Mouse (Mus musculus): Measurements from ENCODE around the gene Mad1l1. TPM values are rescaled to one million over a fixed set of nuclear protein-coding genes. Genes with fewer than 3 reads are reported as not detected.

The Mad1l1 gene
- polyA plus RNA-seq, 1 experiment from 2014 or later = 33.8 TPM

- H3K9me3 ChIP-seq = no peaks in the 10 kb centered on the region
- no peak overlapping the region for H3K4me2 ChIP-seq (replicated peaks)
- H3K9ac ChIP-seq (replicated peaks) = no peak overlapping the region
- H3K27me3 ChIP-seq = no peaks in the 10 kb centered on the region
- no peaks in the 10 kb centered on the region for H3K36me3 ChIP-seq
- no peak for ATAC-seq (replicated peaks)
- H3K27ac ChIP-seq (replicated peaks) = no peak overlapping the region
- no peak overlapping the region for H3K4me3 ChIP-seq
- no peaks in the 10 kb centered on the region for H3K4me1 ChIP-seq
- WGBS = 90% methylated on average over 5 of the region's 5 CpGs
Measured at GRCm38 (mm10) chr5:140270976-140271685, 50.2 kb downstream of the Mad1l1 start.

GRCm38 (mm10) chr5:140268396-140268795 lies 53.0 kb downstream of the Mad1l1 start:
- H3K9ac ChIP-seq (replicated peaks) = no peak overlapping the region
- H3K27ac ChIP-seq (replicated peaks) = no peak overlapping the region
- no peak for ATAC-seq (replicated peaks)
- H3K4me1 ChIP-seq = peaks cover 20% of the 10 kb centered on the region
- no peak overlapping the region for H3K4me3 ChIP-seq
- H3K4me2 ChIP-seq (replicated peaks) = no peak overlapping the region
- 33% methylated on average over 4 of the region's 4 CpGs for WGBS
- no peaks in the 10 kb centered on the region for H3K36me3 ChIP-seq
- H3K9me3 ChIP-seq = no peaks in the 10 kb centered on the region
- no peaks in the 10 kb centered on the region for H3K27me3 ChIP-seq

- no peaks in the 10 kb centered on the region for H3K36me3 ChIP-seq
- H3K9me3 ChIP-seq = no peaks in the 10 kb centered on the region
- no peaks in the 10 kb centered on the region for H3K27me3 ChIP-seq
- 98% methylated on average over 2 of the region's 2 CpGs for WGBS
- no peak overlapping the region for H3K9ac ChIP-seq (replicated peaks)
- H3K4me2 ChIP-seq (replicated peaks) = no peak overlapping the region
- ATAC-seq (replicated peaks) = no peak
- H3K27ac ChIP-seq (replicated peaks) = no peak overlapping the region
- H3K4me3 ChIP-seq = no peak overlapping the region
- H3K4me1 ChIP-seq = peaks cover 22% of the 10 kb centered on the region
Measured at GRCm38 (mm10) chr5:140267061-140267460, 54.3 kb downstream of the Mad1l1 start.

GRCm38 (mm10) chr5:140264825-140265575 lies 56.4 kb downstream of the Mad1l1 start:
- no peaks in the 10 kb centered on the region for H3K27me3 ChIP-seq
- no peaks in the 10 kb centered on the region for H3K9me3 ChIP-seq
- no peak overlapping the region for H3K9ac ChIP-seq (replicated peaks)
- H3K4me3 ChIP-seq = no peak overlapping the region
- 75% methylated on average over 5 of the region's 5 CpGs for WGBS
- no peak overlapping the region for H3K4me2 ChIP-seq (replicated peaks)
- peak; percentile 26; the same call in 1 of the 2 replicates for ATAC-seq (replicated peaks)
- peaks cover 22% of the 10 kb centered on the region for H3K4me1 ChIP-seq
- 0 out of 2 replicates have a peak, but pooled peaks cover 6% of the 10 kb centered on the region for H3K36me3 ChIP-seq
- peak overlapping the region; percentile 89 for H3K27ac ChIP-seq (replicated peaks)

- Histone ChIP-seq H3K27me3 (no peaks in the 10 kb centered on the region), H3K36me3 (0 out of 2 replicates have a peak, but pooled peaks cover 6% of the 10 kb centered on the region), H3K4me2 (replicated peaks) (0 out of 2 replicates have a peak overlapping the region, but pooled peaks have one; percentile 1), H3K4me3 (no peak overlapping the region), H3K4me1 (peaks cover 22% of the 10 kb centered on the region), H3K27ac (replicated peaks) (peak overlapping the region; percentile 89), H3K9me3 (no peaks in the 10 kb centered on the region), H3K9ac (replicated peaks) (peak overlapping the region; percentile 19; the same call in 1 of the 2 replicates)
- 23% methylated on average over 30 of the region's 30 CpGs for WGBS
- ATAC-seq (replicated peaks) = peak; percentile 83
Measured at GRCm38 (mm10) chr5:140263754-140264749, 57.3 kb downstream of the Mad1l1 start.

GRCm38 (mm10) chr5:140262401-140262800 lies 59.0 kb downstream of the Mad1l1 start:
- 0 out of 2 replicates have a peak, but pooled peaks cover 6% of the 10 kb centered on the region for H3K36me3 ChIP-seq
- H3K4me1 ChIP-seq = peaks cover 22% of the 10 kb centered on the region
- WGBS = 81% methylated on average over 3 of the region's 3 CpGs
- no peak overlapping the region for H3K27ac ChIP-seq (replicated peaks)
- ATAC-seq (replicated peaks) = no peak
- no peak overlapping the region for H3K4me3 ChIP-seq
- H3K27me3 ChIP-seq = no peaks in the 10 kb centered on the region
- H3K4me2 ChIP-seq (replicated peaks) = no peak overlapping the region
- H3K9me3 ChIP-seq = no peaks in the 10 kb centered on the region
- no peak overlapping the region for H3K9ac ChIP-seq (replicated peaks)

GRCm38 (mm10) chr5:140261313-140261712 lies 60.0 kb downstream of the Mad1l1 start:
- H3K4me2 ChIP-seq (replicated peaks) = no peak overlapping the region
- no peak overlapping the region for H3K4me3 ChIP-seq
- 0 out of 2 replicates have a peak, but pooled peaks cover 6% of the 10 kb centered on the region for H3K36me3 ChIP-seq
- H3K27me3 ChIP-seq = no peaks in the 10 kb centered on the region
- H3K9me3 ChIP-seq = no peaks in the 10 kb centered on the region
- no peak overlapping the region for H3K27ac ChIP-seq (replicated peaks)
- no peak overlapping the region for H3K9ac ChIP-seq (replicated peaks)
- ATAC-seq (replicated peaks) = no peak
- 89% methylated on average over 4 of the region's 4 CpGs for WGBS
- peaks cover 22% of the 10 kb centered on the region for H3K4me1 ChIP-seq

- H3K27me3 ChIP-seq = no peaks in the 10 kb centered on the region
- 0 out of 2 replicates have a peak, but pooled peaks cover 6% of the 10 kb centered on the region for H3K36me3 ChIP-seq
- no peak overlapping the region for H3K4me3 ChIP-seq
- no peaks in the 10 kb centered on the region for H3K9me3 ChIP-seq
- H3K27ac ChIP-seq (replicated peaks) = no peak overlapping the region
- peaks cover 4% of the 10 kb centered on the region for H3K4me1 ChIP-seq
- no peak overlapping the region for H3K9ac ChIP-seq (replicated peaks)
- 94% methylated on average over 5 of the region's 5 CpGs for WGBS
- no peak for ATAC-seq (replicated peaks)
- H3K4me2 ChIP-seq (replicated peaks) = no peak overlapping the region
Measured at GRCm38 (mm10) chr5:140258633-140259032, 62.7 kb downstream of the Mad1l1 start.

GRCm38 (mm10) chr5:140258035-140258434 lies 63.3 kb downstream of the Mad1l1 start:
- no peaks in the 10 kb centered on the region for H3K9me3 ChIP-seq
- H3K36me3 ChIP-seq = 0 out of 2 replicates have a peak, but pooled peaks cover 6% of the 10 kb centered on the region
- H3K9ac ChIP-seq (replicated peaks) = no peak overlapping the region
- 90% methylated on average over 3 of the region's 3 CpGs for WGBS
- no peak for ATAC-seq (replicated peaks)
- no peaks in the 10 kb centered on the region for H3K4me1 ChIP-seq
- no peak overlapping the region for H3K4me2 ChIP-seq (replicated peaks)
- H3K27ac ChIP-seq (replicated peaks) = no peak overlapping the region
- H3K4me3 ChIP-seq = no peak overlapping the region
- H3K27me3 ChIP-seq = no peaks in the 10 kb centered on the region

- 0 out of 2 replicates have a peak, but pooled peaks cover 6% of the 10 kb centered on the region for H3K36me3 ChIP-seq
- no peak overlapping the region for H3K9ac ChIP-seq (replicated peaks)
- H3K9me3 ChIP-seq = no peaks in the 10 kb centered on the region
- no peaks in the 10 kb centered on the region for H3K27me3 ChIP-seq
- 93% methylated on average over 5 of the region's 5 CpGs for WGBS
- ATAC-seq (replicated peaks) = no peak
- no peaks in the 10 kb centered on the region for H3K4me1 ChIP-seq
- no peak overlapping the region for H3K27ac ChIP-seq (replicated peaks)
- no peak overlapping the region for H3K4me2 ChIP-seq (replicated peaks)
- no peak overlapping the region for H3K4me3 ChIP-seq
Measured at GRCm38 (mm10) chr5:140257439-140257838, 63.9 kb downstream of the Mad1l1 start.

- H3K4me1 ChIP-seq = 0 out of 2 replicates have a peak, but pooled peaks cover 3% of the 10 kb centered on the region
- H3K9ac ChIP-seq (replicated peaks) = no peak overlapping the region
- H3K4me3 ChIP-seq = no peak overlapping the region
- H3K27ac ChIP-seq (replicated peaks) = no peak overlapping the region
- ATAC-seq (replicated peaks) = no peak
- H3K36me3 ChIP-seq = 0 out of 2 replicates have a peak, but pooled peaks cover 6% of the 10 kb centered on the region
- H3K9me3 ChIP-seq = no peaks in the 10 kb centered on the region
- no peaks in the 10 kb centered on the region for H3K27me3 ChIP-seq
- H3K4me2 ChIP-seq (replicated peaks) = no peak overlapping the region
- 92% methylated on average over 10 of the region's 10 CpGs for WGBS
Measured at GRCm38 (mm10) chr5:140256685-140257084, 64.7 kb downstream of the Mad1l1 start.

All from forebrain, embryonic 15.5 days (tissue).